Mouse (Mus musculus) bone marrow macrophage, adult 2 months (primary cell): ENCODE measurements around the gene Rnf41.

ENCODE experiments used
- CTCF ChIP-seq: IDR thresholded peaks from 2 replicates; pipeline ENCODE4 v1.5.1; 2012; ENCODE audit warnings: low read depth, mild to moderate bottlenecking, low read length, moderate library complexity
- POLR2A ChIP-seq: IDR thresholded peaks from 2 replicates; pipeline ENCODE4 v1.6.1; 2012; ENCODE audit warnings: mild to moderate bottlenecking, low read depth, low read length, borderline replicate concordance

GRCm38 (mm10) chr10:128438675-128439279 lies 27.3 kb downstream of the Rnf41 start:
- no peak for TF ChIP-seq CTCF
- no peak for TF ChIP-seq POLR2A
